Mouse (Mus musculus) thymus, adult 2 months (tissue): Measurements from ENCODE around the gene Ino80d.

Experiments
- CTCF ChIP-seq: fragments of 200-500 bp; IDR thresholded peaks from 2 replicates; pipeline ENCODE4 v1.5.1; 2012; ENCODE audit warnings: mild to moderate bottlenecking, control low read depth, low read length, moderate library complexity, borderline replicate concordance; ENCODE audit not compliant: control insufficient read depth, poor library complexity, insufficient read depth; ENCODE audit errors: extremely low read depth
- POLR2A ChIP-seq: fragments of 200-500 bp; IDR thresholded peaks from 2 replicates; pipeline ENCODE4 v1.6.1; 2012; ENCODE audit warnings: mild to moderate bottlenecking, low read length, control low read depth, moderate library complexity; ENCODE audit not compliant: control insufficient read depth, poor library complexity, insufficient read depth; ENCODE audit errors: extremely low read depth

- TF ChIP-seq CTCF (no peak), POLR2A (no peak)
These were observed 59.1 kb downstream of the Ino80d start for GRCm38 (mm10) chr1:63055386-63055785.
